Mouse (Mus musculus) telencephalon, adult 2 months (tissue): Measurements from ENCODE around the gene Xpr1.

Source experiments
- DNase-seq: peaks from one replicate; pipeline ENCODE4 v3.0.0-alpha.2; 2011; ENCODE audit warnings: low read depth, low spot score

Xpr1 gene

DNA sequence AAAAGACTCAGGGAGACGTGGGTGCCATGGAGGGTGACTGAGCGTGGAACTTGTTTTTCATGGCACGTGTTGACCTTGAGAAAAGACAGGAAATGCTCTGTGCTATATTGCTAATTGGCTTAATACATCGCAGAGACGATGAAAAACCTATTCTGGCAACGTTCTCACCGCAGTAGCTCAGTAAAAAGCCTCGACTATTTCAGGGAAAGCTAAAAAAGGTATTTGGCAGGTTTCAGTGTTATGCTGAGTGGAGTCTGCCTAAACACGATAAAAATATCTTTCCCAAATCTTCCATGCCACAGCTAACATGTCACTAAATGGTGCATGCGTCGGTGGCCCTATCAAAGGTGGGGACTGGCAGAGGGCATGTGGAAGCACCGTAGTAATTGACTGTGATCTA is 164.1 kb downstream of the Xpr1 start:
- DNase-seq = peak; percentile 75

DNA sequence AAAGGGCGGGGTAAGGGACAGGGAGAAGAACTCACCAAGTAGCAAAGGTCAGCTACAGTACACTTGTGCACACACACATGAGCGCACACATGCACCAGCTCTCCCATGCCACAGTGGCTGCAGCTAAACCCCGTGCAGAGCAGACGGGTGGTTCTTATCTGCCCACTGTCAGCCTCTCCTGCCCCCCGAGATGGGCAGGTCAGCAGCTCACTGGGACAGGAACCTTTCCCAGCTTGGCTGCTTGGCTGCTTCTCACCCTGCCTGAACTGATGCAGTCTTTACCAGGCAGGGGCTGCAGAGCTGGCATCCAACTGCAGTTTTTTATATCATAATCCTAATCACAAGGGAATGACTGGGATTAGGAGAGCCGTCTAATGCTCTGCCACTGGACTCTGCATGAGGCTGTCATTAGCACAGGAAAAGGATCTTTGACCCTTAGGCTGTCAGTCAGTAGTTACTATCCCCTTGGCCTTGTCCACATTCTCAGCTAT is 164.5 kb downstream of the Xpr1 start:
- no peak for DNase-seq

DNA sequence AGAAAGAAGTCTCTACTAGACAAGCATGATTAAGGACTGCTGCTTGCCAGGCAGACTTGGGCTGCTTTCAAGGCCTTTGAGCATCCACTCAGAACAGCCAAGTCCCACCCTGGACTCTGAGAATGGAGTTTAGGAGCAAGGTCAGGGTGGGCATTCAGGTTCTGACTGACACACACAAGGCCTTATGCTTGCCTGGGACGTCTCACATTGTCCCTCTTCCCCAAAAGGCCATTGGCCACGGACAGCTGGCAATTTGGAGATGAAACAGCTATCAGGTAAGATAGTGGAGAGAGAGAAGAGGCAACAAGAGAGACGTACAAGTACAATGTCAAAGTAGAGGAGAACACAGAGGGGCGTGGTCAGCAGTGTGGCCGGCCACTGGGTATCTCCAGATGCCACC is 165.6 kb downstream of the Xpr1 start:
- no peak for DNase-seq

DNA sequence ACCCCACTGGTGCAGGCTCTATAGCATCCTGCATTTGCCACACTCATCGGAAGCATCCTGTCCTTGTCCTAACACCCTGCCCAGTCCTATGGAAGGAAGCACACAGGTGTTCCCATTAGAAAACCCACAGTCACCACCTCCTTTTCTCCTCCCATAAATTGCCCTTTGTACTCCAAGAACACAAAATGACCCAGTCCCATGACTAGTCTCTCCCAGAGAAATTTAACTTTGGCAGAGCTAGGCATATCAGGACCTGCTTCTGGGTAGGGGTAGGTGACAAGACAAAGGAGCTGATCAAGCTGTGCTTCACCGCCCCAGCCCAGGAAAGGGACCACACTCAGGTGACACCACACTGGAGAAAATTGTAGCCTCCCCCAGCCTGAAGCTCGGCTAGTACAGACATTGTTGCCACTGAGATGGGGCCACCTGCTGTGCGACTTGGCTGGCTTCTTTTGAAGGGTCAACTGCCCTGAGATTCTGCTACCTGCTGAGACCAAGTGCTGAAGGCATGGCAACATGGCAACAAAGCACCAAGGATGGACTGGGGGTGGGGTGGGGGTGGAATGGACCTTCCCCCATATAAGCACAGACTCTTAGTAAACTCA is 166.6 kb downstream of the Xpr1 start:
- DNase-seq = no peak

DNA sequence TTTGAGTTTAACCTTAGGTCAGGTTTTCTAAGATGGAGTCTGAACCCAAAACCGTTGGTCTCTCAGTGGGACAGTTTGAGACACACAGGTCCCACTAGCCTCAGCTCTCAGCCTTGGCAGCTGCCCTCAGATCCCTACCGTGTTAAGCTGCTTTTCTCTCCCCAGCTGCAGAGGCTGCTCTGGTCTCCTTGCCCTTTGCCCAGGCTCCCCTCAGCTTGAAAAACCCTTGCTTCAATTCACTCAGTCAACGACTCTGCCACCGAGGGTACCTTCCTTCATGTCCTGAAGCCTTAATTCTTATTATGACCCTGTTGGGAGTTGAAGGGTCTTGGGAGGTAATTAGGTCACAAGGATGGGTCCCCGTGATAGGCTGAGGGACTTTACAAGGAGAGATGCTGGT is 167.3 kb downstream of the Xpr1 start:
- DNase-seq = no peak

DNA sequence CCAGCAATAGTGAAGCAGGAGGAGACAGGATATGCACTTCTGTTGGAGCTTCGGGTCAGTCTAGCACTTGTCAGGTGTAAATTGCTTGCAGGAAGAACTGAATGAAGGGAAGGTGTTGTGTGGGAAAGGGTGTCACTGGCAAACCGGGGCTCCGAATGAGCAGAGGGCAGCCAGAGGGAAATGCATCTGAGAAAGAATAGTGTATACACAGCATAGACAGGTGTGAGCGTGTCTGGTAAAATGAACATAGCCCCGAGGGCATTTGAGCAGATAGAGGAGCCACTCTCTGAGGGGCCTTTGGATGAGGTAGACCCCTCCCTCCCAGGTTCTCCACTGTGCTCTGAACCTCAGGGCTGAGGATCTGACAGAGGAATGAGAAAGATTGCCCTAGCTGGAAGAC is 169.2 kb downstream of the Xpr1 start:
- no peak for DNase-seq

DNA sequence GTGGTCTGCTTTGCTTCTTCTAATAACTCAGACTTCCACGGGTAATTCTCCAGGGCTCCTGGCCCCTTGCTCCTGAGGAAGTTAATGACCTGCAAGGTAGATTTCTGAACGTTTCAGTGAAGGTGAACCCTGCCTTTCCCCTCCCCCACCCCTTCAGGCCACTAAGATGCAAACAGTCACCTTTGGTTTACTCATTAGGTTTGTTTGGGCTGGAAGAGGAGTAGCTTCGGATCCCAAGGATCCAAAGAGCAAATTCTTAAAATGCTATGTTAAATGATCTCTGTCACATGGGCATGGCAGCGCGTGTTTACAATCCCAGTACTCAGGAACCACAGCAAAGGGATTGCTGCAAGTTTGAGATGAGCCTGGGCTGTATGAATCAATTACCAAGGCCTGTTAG is 169.8 kb downstream of the Xpr1 start:
- no peak for DNase-seq

DNA sequence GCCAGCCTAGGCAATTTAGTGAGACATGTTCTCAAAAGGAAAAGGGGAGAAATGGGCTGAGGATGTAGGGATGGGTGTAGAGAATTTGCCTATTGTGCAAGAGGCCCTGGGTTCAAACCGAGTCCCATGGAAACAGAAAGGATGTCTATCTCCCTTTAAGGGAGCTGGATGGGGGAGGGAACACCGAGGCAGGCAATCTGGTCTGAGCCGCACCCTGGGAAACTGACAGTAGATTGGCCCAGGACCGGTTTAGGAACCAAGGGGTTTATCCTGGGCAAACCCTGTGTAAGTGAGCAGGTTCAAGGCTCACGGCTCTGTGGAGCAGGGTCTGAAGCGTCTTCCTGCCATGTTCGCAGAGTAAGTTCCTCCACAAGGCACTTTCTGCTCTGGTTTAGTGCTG is 171.7 kb downstream of the Xpr1 start:
- no peak for DNase-seq

DNA sequence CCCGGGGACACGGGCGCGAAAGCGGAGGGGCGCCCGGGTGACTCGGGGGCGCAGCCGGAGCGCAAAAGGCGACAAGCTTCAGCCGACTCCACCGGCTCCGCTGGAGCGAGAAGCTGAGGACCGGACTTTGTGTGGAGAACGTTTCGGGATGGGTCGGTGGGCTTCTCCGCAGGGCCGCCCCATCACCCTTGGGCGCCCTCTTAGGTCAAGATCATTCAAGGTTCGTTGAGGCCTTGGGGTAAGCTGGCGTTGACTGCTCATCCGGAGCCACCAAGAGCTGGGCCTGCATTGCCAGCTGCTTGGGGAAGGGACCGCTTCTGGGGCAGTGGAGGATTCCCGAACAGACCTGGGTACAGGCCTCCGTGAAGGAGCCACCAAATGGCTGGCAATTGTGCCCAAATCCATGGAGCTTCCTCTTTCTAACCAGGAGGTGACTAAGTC is 172.4 kb downstream of the Xpr1 start:
- no peak for DNase-seq

DNA sequence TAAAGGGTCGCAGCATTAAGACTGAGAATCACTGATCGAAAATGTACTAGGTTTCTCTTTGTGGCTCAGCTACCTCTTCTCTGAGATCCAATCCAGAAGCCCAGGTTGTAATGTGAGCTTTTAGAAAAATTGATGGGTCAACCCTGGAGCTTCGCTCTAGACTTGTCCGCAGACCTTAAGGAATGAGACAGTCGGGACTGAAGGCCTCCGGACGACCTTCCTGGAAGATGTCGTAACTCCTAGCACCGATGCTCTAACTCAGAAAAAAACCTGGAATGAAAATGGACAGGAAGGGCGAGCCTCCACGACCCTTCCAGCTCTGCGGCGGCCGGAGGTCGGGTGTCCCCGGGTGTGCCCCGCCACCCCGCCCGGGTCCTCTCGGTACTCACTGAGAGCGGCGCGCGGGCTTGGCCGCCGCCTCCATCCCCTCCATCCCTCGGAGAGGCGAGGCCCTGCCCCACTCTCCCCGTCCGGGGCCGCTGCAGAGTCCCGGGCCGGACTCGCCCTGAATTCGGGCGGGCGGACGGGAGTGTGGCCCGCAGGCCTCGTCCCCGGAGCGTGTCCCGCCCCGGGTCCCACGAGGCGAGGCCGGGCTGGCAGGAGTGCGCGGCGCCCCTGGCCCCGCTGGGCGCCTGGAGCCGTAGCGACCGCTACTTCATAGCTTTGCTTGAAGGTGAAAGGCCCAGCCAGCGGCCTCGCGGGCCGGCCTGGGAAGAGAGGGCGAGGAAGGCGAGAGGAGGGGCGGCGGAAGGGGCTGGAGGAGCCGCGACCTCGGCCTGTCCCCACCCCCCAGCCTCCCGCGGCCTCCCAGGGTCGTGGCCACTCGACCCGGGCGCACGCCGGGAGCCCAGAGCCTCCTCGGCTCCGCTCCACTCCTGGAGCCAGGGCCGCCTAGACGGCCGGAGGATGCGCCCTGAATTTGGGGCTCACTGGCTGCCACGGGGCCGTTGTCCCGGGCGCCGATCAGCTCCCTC is 173.1 kb downstream of the Xpr1 start, which contains the start of gene BC034090:
BC034090 (minus strand) TSS at position 648 of the 974 bp plus-strand sequence.
- DNase-seq = no peak

DNA sequence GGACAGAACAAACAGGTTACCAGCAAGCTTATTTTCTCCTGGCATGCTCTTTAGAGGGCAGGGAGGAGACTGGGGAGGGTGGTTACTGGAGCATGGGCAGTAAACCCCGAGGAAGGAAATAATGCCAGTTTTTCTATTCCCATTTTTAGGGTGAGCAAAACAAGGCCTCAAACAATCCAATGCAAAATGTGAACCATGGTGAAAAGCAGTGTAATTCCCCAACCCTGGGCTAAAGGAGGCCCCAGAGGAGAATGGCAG is 174.8 kb downstream of the Xpr1 start:
- DNase-seq = no peak

DNA sequence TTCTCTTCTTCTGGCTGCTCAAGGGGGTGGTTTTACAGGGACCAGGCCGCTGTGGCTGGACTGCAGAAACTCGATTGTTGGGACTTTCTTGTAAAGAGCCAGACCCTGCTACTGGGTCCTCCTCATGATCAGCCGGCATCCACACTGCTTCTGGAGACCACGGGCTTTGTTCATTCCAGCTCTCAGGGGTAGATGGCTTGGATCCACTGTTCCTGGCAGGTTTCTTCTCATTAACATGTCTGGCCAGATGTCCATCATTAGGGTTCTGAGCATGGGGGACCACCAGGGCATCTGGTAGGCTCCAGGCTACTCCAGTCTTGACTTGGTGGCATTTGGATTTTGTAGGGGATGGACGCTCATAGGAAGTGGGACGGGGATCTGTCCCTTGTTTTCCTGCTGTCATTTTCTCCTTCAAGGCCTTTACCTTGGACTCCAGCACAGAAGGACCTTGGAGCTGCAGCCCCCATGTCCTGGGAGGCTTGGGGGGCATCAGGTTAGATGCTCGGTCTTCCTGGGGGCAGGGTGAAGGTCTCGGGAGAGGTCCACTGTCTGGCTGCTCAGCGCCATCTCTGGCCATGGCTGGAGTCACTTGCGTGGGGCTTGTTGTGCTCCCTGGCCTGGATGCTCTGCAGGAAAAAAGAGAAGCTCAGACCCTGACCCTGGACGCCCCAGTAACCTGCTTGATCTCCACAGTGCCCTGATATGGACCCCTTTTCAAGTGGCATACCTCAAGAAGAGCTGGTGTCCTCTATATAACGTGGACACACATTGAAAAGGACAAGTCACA is 175.3 kb downstream of the Xpr1 start:
- no peak for DNase-seq

DNA sequence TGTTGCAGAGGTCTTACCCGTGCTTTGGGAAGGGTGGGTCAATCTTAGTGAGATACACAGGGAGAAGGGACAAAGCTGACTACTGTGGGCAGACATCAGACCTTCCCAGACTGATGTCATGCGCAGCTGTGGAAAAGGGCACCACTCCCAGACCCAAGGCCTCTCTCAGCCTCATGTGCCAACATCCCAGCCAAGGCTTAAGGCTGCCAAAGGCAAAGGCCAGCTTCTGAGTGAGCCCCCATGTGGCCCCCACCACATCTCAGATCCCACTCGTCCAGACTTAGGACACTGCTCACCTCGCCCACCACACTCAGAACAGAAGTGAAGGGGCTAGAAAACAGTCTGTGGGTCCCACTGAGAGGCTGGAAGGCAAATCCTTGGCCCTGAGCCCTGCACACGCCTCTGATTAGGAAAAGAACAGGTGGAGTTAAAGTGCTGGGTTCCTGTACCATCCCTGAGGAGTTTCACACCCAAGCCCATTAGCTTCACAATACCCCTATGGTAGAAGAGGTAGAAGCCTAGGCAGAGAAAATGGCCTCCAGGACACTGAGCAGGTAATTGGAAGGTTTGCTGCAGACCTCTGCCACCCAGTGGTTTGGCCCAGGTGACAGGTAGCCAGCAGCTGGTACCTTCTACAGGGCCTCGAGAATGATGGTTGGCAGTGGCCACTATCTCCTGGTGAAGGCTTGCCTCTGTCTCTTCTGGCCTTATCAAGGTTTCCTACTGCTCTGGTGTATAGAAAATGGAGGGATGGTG is 177.1 kb downstream of the Xpr1 start:
- peak; percentile 72 for DNase-seq

DNA sequence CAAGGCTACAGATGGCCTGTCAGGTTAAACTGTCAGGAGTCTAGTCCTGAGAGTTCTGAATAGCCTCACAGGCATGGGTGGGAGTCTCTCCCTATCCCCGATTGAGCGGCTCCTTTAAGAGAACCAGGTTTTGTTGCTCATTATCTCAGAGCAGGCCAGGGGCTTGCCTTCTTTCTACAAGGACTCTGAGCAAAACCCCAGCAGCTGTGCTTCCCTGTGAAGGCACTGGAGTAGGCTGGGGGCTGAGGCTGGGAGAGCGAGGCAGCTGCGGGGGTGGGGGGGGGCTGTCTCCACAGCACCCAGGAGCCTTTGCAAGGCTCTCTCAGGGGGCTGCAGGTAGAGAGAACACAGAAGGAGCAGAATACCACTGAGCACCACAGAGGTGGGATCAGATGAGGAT is 178.0 kb downstream of the Xpr1 start:
- DNase-seq = no peak

DNA sequence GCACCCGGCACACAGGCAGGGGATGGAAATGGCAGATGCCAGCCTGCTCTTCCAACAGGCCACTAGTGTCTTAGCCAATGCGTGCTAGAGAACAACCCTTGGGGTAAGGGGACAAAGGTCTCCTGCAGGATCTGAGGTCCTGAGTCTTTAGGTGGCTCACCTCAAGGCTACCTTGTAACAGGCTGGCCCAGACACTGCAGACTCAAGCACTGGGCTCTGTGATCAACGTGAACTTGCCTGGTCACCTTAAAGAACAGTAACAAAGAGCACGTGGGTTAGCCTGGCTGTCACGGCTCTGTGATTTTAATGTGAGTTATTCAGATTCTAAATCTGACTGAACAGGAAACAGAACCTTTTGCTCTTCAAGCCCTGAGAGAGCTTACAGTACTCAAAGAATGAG is 179.1 kb downstream of the Xpr1 start:
- no peak for DNase-seq

DNA sequence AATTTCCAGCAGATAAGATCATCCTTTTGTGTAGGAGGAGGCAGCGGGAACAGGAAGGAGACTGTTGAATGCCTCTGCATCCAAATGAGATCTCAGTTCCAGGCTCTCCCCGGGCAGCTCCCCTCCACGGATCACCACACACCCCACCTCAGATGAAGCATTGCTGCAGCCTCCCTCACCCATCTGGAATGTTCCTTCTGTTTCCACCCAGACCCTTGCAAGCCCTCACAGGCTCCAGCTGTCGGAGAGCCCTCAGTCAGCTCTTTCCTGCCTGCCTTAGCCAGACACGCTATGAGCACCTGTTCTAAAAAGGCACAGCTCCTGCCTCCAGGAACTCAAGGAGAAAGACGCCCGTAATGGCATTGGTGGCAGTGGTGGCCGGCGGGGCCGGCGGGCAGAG is 179.8 kb downstream of the Xpr1 start:
- peak; percentile 68 for DNase-seq

DNA sequence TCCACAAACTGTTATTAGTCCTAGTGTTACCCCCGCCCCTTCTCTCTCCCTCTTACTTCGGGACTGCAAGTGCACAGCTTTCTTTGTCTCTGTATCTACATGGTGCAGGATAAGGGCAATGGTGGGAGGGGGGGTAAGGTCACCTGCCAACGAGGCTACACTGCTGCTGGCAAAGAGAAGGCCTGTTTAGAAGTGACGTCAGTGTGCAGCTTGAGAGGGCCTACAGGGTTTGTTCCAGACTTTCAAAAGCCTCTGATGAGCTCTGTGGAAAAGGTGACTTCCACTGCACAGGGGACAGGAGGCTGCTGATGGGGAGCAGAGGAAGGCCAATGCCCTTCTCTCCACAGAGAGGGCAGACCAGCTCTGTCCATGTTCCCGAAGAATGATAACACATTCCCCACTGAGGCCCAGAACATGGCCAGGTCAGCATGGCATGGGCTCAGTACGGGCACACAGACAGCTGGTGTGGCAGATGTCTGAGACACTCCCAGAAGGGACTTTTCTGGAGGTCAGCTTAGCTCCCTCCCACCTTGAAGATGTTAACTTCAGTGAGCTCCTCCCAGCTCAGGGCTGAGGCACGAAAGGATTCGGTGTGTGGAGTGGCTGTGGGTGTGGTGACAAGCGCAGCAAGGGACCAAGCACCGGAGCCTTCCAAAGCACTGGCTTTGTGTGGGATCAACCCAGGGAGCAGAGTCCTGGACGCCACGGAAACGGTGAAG is 180.8 kb downstream of the Xpr1 start:
- DNase-seq = no peak

DNA sequence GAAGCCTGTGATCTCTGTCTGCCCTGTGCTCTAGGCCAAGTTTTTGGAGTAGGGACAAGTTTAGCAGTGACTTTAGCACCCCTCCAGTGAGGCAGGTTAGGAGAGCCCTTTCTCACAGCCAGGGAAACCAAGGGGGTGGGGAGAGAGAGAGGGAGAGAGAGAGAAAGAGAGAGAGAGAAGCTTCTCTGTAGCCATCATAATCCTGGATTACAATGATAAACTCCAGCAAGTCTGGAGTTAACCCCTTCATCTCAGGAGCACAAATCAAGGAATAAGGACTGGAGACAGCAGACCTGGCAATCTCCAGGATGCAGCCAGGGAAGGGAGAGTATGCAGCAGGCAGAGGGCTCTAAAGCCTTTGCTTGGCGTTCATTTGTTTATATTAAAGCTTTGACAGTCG is 181.6 kb downstream of the Xpr1 start:
- DNase-seq = no peak

DNA sequence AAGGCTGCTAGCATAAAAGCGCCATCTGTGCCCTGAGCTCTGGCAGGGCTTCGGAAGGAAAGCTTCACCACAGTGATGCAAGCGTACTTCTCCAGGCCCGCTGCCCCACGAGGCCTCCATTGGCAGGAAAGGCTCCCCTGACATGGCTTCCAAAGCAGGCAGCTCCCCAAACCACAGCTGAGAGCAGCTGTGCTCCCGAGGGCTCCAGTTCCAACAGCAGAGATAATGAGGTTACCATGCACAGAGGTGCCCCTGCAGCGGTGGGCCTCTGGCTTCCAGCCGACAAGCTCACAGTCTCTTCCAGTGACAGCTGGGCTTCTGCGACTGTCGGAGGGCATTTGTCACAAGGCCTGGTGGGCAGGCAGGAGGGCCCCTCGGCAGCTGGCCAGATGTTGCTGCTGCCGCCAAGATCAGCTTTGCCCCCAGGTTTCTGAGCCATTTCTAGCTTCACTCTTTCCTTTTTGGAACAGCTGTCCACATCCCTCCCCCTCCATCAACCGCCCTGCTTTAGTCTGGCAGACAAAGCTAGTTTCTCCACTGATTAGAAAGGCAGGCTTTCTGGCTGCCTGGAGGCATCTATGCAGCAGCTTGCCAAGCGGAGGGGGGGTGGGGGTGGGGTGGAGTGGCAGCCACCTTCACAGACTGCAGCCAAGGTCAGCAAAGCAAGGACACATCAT is 183.1 kb downstream of the Xpr1 start:
- DNase-seq = peak; percentile 73

DNA sequence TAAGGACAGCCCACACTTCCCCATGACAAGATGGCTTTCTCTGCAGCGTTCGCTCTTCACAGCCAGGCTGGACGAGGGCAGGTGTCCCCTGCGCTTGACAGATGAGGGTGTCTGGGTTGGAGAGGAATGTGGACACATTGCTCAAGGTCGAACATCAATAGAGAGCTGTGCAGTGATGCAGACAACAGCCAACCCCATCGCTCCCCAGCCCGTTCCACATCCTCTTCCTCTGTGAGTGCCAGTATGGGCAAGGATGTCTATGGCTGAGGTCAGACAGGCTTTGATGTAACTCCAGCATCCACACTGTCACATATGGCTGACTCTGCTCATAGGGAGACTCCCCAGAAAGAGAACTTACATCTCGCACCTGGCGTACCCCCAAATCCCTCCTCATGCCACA is 183.8 kb downstream of the Xpr1 start:
- no peak for DNase-seq
